Mouse (Mus musculus): ENCODE results near the gene Uchl5.

GRCm38 (mm10) chr1:143803537-143803936 is 26.5 kb downstream of the Uchl5 start:
- TF ChIP-seq CTCF (IDR thresholded peaks at IDR 0.05; ENCODE audit: insufficient read depth, low read depth, low read length) (no peak), POLR2A (IDR thresholded peaks at IDR 0.05; ENCODE audit: insufficient read depth, low read depth, low read length) (no peak)

Measured in olfactory bulb, adult 2 months (tissue).